Mouse (Mus musculus) lung, adult 2 months (tissue): ENCODE data around the gene Lrrn4cl. TPM values are rescaled to one million over a fixed set of nuclear protein-coding genes. Genes with fewer than 3 reads are reported as not detected.
A peak's percentile ranks its signal among the peaks of the same experiment; 100 is the strongest.
"Not testable (repeated sequence)": the region's sequence is repeated elsewhere in the genome, so short reads cannot be mapped to it uniquely, and the experiment has no call there.

ENCODE experiments used
- DNase-seq: peaks from one replicate; pipeline ENCODE4 v3.0.0; 2022
- H3K4me1 ChIP-seq: fragments of 200-500 bp; 2 replicates; pipeline ENCODE4 v1.6.1; 2011; ENCODE audit warnings: low read length; ENCODE audit not compliant: control insufficient read depth, insufficient read depth
- H3K4me3 ChIP-seq: fragments of 200-500 bp; replicated peaks from 2 replicates; pipeline ENCODE3; 2011; ENCODE audit warnings: low read depth, mild to moderate bottlenecking, control low read depth, low read length; ENCODE audit errors: extremely low read depth
- CTCF ChIP-seq: fragments of 200-500 bp; IDR thresholded peaks from 2 replicates; pipeline ENCODE4 v1.5.1; 2011; ENCODE audit warnings: mild to moderate bottlenecking, low read length, control low read depth; ENCODE audit not compliant: insufficient read depth
- POLR2A ChIP-seq: fragments of 200-500 bp; IDR thresholded peaks from 2 replicates; pipeline ENCODE4 v1.6.1; 2011; ENCODE audit warnings: low read depth, mild to moderate bottlenecking, control low read depth, low read length, borderline replicate concordance; ENCODE audit errors: extremely low read depth
- WGBS: fragments of 180-500 bp; shearing (Covaris S2); methylation state at CpG from one replicate; pipeline ENCODE4 v1.1.7; 2018; 5-methylcytosine and 5-hydroxymethylcytosine counted together
- polyA plus RNA-seq: library from polyadenylated mRNA; depleted of rRNA; stranded (reverse); fragments of >200 nt; gene quantifications from 2 replicates; pipeline ENCODE4 v1.2.3, GENCODE M21; 2012; rRNA removed

Lrrn4cl gene
- polyA plus RNA-seq, 1 experiment = 3.4 TPM

DNA sequence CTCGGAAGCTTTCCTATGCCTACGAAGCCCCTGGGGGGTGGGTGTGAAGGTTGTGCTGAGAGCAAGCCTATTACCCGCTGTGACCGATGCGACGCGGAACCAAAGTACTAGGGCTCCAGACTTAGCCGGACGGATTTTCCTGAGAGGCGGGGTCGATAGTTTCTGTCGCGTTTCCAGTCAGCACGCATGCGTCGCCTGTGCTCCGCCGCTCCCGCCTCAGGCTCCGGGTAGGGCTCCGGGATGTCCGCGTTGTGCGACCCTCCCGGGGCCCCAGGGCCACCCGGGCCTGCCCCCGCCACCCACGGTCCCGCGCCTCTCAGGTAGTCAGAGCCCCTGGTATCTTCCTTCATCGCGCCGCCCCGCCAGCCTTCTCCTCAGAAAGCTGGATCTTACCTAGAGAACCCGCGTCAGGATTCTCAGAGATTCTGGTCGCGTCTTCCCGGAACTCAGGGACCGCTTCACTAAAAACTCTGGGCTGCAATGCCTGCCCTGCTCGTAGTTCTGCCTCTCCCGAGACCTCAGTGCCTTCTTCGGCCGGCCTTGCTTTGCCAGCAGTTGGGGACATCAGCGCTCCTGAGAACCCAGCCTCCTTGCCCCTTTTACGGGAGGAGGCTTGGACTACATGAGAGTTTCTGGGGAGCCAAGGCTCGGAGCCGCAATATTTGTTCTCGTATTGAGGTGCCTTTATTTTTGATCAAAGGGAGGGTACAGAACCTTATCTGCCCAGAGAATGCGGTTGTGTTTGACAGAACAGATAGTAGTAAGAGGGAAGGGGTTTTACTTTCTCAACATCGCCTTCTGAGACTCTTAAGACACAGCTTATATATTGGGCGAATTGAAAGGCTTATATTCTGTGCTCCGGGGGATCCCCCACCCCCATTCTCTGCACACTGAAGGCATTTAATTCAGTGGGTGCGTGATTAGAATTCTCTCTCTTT is 42.5 kb downstream of the Lrrn4cl start, which contains the start of gene Ints5:
TSS of gene Ints5 (plus strand) at position 177 of the 938 bp plus-strand sequence.
- 1% methylated on average over 54 of the region's 54 CpGs for WGBS
- TF ChIP-seq POLR2A (peak; percentile 84; the same call in 1 of the 2 replicates), CTCF (no peak)
- H3K4me3 ChIP-seq = peak within 1 kb of the TSS; percentile 87
- peaks cover 4% of the 10 kb centered on the region; the same call in 1 of the 2 replicates for H3K4me1 ChIP-seq
- DNase-seq = peak; percentile 79

DNA sequence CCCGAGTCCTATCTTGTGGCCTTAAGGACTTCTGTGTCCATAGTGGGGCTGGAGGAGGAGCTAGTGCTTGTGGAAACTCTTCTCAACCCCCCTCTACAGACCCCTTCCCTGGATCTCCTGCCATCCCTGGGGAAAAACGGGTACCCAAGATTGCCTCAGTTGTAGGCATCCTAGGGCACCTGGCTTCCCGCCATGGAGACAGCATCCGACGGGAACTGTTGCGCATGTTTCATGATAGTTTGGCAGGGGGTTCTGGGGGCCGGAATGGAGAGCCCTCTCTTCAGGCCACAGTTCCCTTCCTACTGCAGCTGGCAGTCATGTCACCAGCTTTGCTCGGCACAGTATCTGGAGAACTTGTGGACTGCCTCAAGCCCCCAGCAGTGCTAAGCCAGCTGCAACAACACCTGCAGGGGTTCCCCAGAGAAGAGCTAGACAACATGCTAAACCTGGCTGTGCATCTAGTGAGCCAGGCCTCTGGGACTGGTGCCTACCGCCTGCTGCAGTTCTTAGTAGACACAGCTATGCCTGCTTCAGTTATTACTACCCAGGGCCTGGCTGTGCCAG is 44.9 kb downstream of the Lrrn4cl start:
- TF ChIP-seq POLR2A (no peak), CTCF (no peak)
- no peak for DNase-seq
- Histone ChIP-seq H3K4me3 (no peak overlapping the region), H3K4me1 (peaks cover 9% of the 10 kb centered on the region; the same call in 1 of the 2 replicates)
- 82% methylated on average over 9 of the region's 9 CpGs for WGBS

DNA sequence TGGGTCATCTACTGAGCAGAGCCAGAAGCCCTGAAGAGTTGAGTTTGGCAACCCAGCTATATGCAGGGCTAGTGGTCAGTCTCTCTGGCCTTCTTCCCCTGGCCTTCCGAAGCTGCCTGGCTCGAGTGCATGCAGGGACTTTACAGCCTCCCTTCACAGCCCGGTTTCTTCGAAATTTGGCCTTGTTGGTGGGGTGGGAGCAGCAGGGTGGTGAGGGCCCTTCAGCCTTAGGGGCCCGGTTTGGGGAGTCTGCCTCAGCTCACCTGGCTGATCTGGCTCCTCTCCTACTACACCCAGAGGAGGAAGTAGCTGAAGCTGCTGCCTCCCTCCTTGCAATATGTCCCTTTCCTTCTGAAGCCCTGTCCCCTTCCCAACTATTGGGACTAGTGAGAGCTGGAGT is 45.7 kb downstream of the Lrrn4cl start:
- DNase-seq, H3K4me1 ChIP-seq: not testable (repeated sequence)
- 77% methylated on average over 5 of the region's 5 CpGs for WGBS

DNA sequence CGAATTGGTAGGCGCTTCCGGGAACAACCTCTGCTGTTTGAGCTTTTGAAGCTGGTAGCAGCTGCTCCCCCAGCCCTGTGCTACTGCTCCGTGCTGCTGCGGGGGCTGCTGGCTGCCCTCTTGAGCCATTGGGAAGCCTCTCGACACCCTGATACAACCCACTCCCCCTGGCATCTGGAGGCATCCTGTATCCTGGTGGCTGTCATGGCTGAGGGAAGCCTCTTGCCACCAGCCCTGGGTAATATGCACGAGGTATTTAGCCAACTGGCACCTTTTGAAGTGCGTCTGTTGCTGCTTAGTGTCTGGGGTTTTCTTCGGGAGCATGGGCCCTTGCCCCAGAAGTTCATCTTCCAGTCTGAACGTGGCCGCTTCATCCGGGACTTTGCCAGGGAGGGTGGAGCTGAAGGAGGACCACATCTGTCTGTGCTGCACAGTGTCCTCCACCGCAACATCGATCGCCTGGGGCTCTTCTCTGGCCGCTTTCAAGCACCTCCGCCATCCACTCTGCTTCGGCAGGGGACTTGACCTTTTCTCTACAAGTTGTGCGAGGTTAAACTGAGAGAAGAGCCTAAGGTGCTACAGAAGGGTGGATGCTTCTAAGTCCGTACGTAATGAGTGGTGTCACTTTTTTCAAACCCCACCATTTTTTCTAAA is 46.8 kb downstream of the Lrrn4cl start:
- TF ChIP-seq POLR2A = 0 out of 2 replicates have a peak, but pooled peaks have one; percentile 13
- WGBS = 16% methylated on average over 21 of the region's 21 CpGs
- DNase-seq = peak; percentile 23
- H3K4me3 ChIP-seq, H3K4me1 ChIP-seq: not testable (repeated sequence)

More for the DNA sequence above, 45.7 kb downstream of the Lrrn4cl start:
- not testable (repeated sequence) for H3K4me3 ChIP-seq

DNA sequence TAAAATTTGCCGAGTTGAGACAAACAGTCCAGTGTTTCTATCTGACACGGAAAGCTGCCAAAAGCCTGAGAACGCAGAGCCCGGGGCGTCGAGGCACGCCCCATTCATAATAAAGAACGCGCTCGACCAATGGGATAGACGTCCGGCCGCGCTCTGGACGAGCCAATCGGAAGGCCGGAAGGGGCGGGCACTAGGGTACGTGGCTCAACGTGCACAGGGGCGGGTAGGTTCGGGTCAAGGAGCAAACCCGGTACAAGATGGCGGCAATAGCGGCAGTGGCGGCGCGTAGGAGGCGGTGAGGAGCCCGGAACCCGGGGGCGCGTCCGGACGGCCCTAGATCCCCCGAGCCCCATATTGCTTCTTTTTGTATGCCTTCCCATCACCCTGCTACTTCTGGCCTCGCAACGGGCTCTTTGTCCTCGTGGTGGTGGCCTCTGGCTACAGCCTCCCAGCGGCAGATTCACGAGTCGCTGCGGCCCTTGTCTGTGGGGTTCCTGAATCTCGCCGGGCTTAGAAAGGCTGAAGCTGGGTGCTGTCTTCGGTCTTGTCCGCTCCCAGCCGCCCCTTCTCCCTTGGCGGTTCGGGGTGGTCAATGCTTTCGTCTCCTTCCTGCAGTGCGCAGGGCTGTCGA is 47.4 kb downstream of the Lrrn4cl start, which contains the start of gene Ganab:
TSS of gene Ganab (plus strand) at position 207 of the 631 bp plus-strand sequence.
- Histone ChIP-seq H3K4me1 (peaks cover 9% of the 10 kb centered on the region; the same call in 1 of the 2 replicates), H3K4me3 (peak within 1 kb of the TSS; percentile 97)
- TF ChIP-seq CTCF (no peak), POLR2A (peak; percentile 87; the same call in 1 of the 2 replicates)
- under 1% methylated on average over 50 of the region's 53 CpGs for WGBS
- DNase-seq = peak; percentile 92

GRCm38 (mm10) chr19:8898576-8898975 is 48.0 kb downstream of the Lrrn4cl start:
- Histone ChIP-seq H3K4me3 (peak overlapping the region; percentile 97), H3K4me1 (peaks cover 9% of the 10 kb centered on the region; the same call in 1 of the 2 replicates)
- under 1% methylated on average over 13 of the region's 13 CpGs for WGBS
- no peak for DNase-seq
- TF ChIP-seq CTCF (no peak), POLR2A (no peak)

- no peak for DNase-seq
- Histone ChIP-seq H3K4me1 (peaks cover 9% of the 10 kb centered on the region; the same call in 1 of the 2 replicates), H3K4me3 (no peak overlapping the region)
- 27% methylated on average over 3 of the region's 3 CpGs for WGBS
- TF ChIP-seq POLR2A (no peak), CTCF (no peak)
These were observed 48.5 kb downstream of the Lrrn4cl start for GRCm38 (mm10) chr19:8899079-8899478.

DNA sequence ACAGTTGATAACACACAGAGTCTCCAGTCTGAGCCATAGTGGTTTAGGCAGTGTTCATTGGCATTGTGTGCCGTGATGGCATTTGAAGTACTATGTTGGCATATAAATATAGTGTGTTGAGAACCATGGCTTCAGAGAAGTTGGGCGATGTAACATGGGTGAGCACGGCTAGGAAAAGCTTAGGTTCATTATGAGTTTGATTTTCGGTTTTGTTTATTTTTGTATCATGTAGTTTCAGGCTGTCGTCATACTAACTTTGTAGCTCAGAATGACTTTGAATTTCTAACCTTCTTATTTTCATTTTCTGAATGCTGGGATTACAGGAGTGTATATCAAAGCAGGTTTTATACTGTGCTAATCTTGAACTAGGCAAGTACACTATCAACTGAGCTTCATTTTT is 52.8 kb downstream of the Lrrn4cl start:
- no peak for TF ChIP-seq POLR2A
- TF ChIP-seq CTCF = no peak
- WGBS = 89% methylated on average over 5 of the region's 5 CpGs
- no peak for DNase-seq
- Histone ChIP-seq H3K4me1 (peaks cover 5% of the 10 kb centered on the region; the same call in 1 of the 2 replicates), H3K4me3 (no peak overlapping the region)

Other genes with a start within 250 kb of the Lrrn4cl start
- not detected in 2 replicates for gene Slc22a6, start 232.7 kb upstream of the Lrrn4cl start, polyA plus RNA-seq
- gene Chrm1, start 187.0 kb upstream of the Lrrn4cl start, polyA plus RNA-seq = 0.89 and 1.7 TPM in 2 replicates
- gene Slc3a2, start 127.4 kb upstream of the Lrrn4cl start, polyA plus RNA-seq = 263 and 265 TPM in 2 replicates
- 19.5 and 21.3 TPM in 2 replicates for gene Wdr74, start 114.9 kb upstream of the Lrrn4cl start, polyA plus RNA-seq
- not detected in 2 replicates for gene 1700092M07Rik, start 110.0 kb upstream of the Lrrn4cl start, polyA plus RNA-seq
- 79.0 and 88.0 TPM in 2 replicates for gene Stx5a, start 109.4 kb upstream of the Lrrn4cl start, polyA plus RNA-seq
- 61.4 and 85.3 TPM in 2 replicates for gene Nxf1, start 93.7 kb upstream of the Lrrn4cl start, polyA plus RNA-seq
- 188 and 217 TPM in 2 replicates for gene Tmem223, start 79.8 kb upstream of the Lrrn4cl start, polyA plus RNA-seq
- 88.7 and 103 TPM in 2 replicates for gene Tmem179b, start 76.3 kb upstream of the Lrrn4cl start, polyA plus RNA-seq
- gene Taf6l, start 64.4 kb upstream of the Lrrn4cl start, polyA plus RNA-seq = 8.6 and 9.0 TPM in 2 replicates
- 26.2 and 42.5 TPM in 2 replicates for gene Polr2g, start 52.2 kb upstream of the Lrrn4cl start, polyA plus RNA-seq
- gene Zbtb3, start 48.2 kb upstream of the Lrrn4cl start, polyA plus RNA-seq = 1.9 and 2.3 TPM in 2 replicates
- 8.5 and 12.8 TPM in 2 replicates for gene Ttc9c, start 31.4 kb upstream of the Lrrn4cl start, polyA plus RNA-seq
- 25.4 and 28.0 TPM in 2 replicates for gene Hnrnpul2, start 30.8 kb upstream of the Lrrn4cl start, polyA plus RNA-seq
- not detected in 2 replicates for gene AC129217.1, start 21.0 kb upstream of the Lrrn4cl start, polyA plus RNA-seq
- 140 and 164 TPM in 2 replicates for gene Bscl2, start 13.3 kb upstream of the Lrrn4cl start, polyA plus RNA-seq
- gene Gng3, start 11.6 kb upstream of the Lrrn4cl start, polyA plus RNA-seq = 0.11 and 0.19 TPM in 2 replicates
- gene Ubxn1, start 20.7 kb downstream of the Lrrn4cl start, polyA plus RNA-seq = 84.2 and 101 TPM in 2 replicates
- 26.2 and 37.6 TPM in 2 replicates for gene Uqcc3, start 30.2 kb downstream of the Lrrn4cl start, polyA plus RNA-seq
- gene Lbhd1, start 33.0 kb downstream of the Lrrn4cl start, polyA plus RNA-seq = 0.58 and 1.7 TPM in 2 replicates
- not detected in 2 replicates for gene Gm49403, start 33.2 kb downstream of the Lrrn4cl start, polyA plus RNA-seq
- gene 1810009A15Rik, start 38.1 kb downstream of the Lrrn4cl start, polyA plus RNA-seq = 11.8 and 15.4 TPM in 2 replicates
- gene Gm49416, start 38.2 kb downstream of the Lrrn4cl start, polyA plus RNA-seq = not detected in 2 replicates
- gene Ints5, start 42.2 kb downstream of the Lrrn4cl start, polyA plus RNA-seq = 18.5 and 22.2 TPM in 2 replicates
- 83.8 and 124 TPM in 2 replicates for gene Ganab, start 47.3 kb downstream of the Lrrn4cl start, polyA plus RNA-seq
- gene B3gat3, start 69.6 kb downstream of the Lrrn4cl start, polyA plus RNA-seq = 92.3 and 107 TPM in 2 replicates
- 11.3 and 14.1 TPM in 2 replicates for gene Rom1, start 78.6 kb downstream of the Lrrn4cl start, polyA plus RNA-seq
- gene Eml3, start 78.8 kb downstream of the Lrrn4cl start, polyA plus RNA-seq = 50.5 and 65.5 TPM in 2 replicates
- 20.0 and 26.9 TPM in 2 replicates for gene Mta2, start 91.1 kb downstream of the Lrrn4cl start, polyA plus RNA-seq
- 14.9 and 17.9 TPM in 2 replicates for gene Tut1, start 103.1 kb downstream of the Lrrn4cl start, polyA plus RNA-seq
- 121 and 206 TPM in 2 replicates for gene Eef1g, start 116.3 kb downstream of the Lrrn4cl start, polyA plus RNA-seq
- 56.3 and 84.7 TPM in 2 replicates for gene Ahnak, start 138.5 kb downstream of the Lrrn4cl start, polyA plus RNA-seq
- gene Scgb1a1, start 237.2 kb downstream of the Lrrn4cl start, polyA plus RNA-seq = 138,577 and 142,361 TPM in 2 replicates